Mouse (Mus musculus): Measurements from ENCODE around the gene Ptgs2. TPM values are rescaled to one million over a fixed set of nuclear protein-coding genes. Genes with fewer than 3 reads are reported as not detected.

Ptgs2 gene
- total RNA-seq (2021), result under 1 TPM; 0.61 to 0.99 TPM

GRCm38 (mm10) chr1:150099790-150100333 lies at the start of gene Ptgs2:
TSS of gene Ptgs2 (plus strand) at chr1:150100031.
- intact Hi-C loops (cut with DNase I), result no loop called here
- DNase-seq (ENCODE audit: low spot score), result peak; percentile 40

GRCm38 (mm10) chr1:150050256-150050655 lies 49.6 kb upstream of the Ptgs2 start:
- intact Hi-C loops (cut with DNase I), result no loop called here
- no peak for DNase-seq (ENCODE audit: low spot score)

GRCm38 (mm10) chr1:150065684-150066083 lies 34.1 kb upstream of the Ptgs2 start:
- intact Hi-C loops (cut with DNase I), result no loop called here
- DNase-seq (ENCODE audit: low spot score), result no peak

- no peak for DNase-seq (ENCODE audit: low spot score)
- intact Hi-C loops (cut with DNase I), result no loop called here
Observed at GRCm38 (mm10) chr1:150072880-150073279, 27.0 kb upstream of the Ptgs2 start.

GRCm38 (mm10) chr1:150074609-150075008 lies 25.2 kb upstream of the Ptgs2 start:
- intact Hi-C loops (cut with DNase I), result no loop called here
- no peak for DNase-seq (ENCODE audit: low spot score)

- intact Hi-C loops (cut with DNase I), result no loop called here
- DNase-seq (ENCODE audit: low spot score), result no peak
Observed at GRCm38 (mm10) chr1:150089040-150089692, 10.7 kb upstream of the Ptgs2 start.

- intact Hi-C loops (cut with DNase I), result no loop called here
- no peak for DNase-seq (ENCODE audit: low spot score)
Observed at GRCm38 (mm10) chr1:150090229-150090628, 9.6 kb upstream of the Ptgs2 start.

GRCm38 (mm10) chr1:150097036-150097435 lies 2.8 kb upstream of the Ptgs2 start:
- no peak for DNase-seq (ENCODE audit: low spot score)
- intact Hi-C loops (cut with DNase I), result no loop called here

- intact Hi-C loops (cut with DNase I), result no loop called here
- DNase-seq (ENCODE audit: low spot score), result no peak
Observed at GRCm38 (mm10) chr1:150097721-150098120, 2.1 kb upstream of the Ptgs2 start.

- no peak for DNase-seq (ENCODE audit: low spot score)
- intact Hi-C loops (cut with DNase I), result no loop called here
Observed at GRCm38 (mm10) chr1:150099374-150099773, 457 bp upstream of the Ptgs2 start.

- intact Hi-C loops (cut with DNase I), result no loop called here
- DNase-seq (ENCODE audit: low spot score), result no peak
Observed at GRCm38 (mm10) chr1:150104228-150104720, 4.4 kb downstream of the Ptgs2 start.

GRCm38 (mm10) chr1:150106736-150107135 lies 6.9 kb downstream of the Ptgs2 start:
- DNase-seq (ENCODE audit: low spot score), result no peak
- intact Hi-C loops (cut with DNase I), result no loop called here

GRCm38 (mm10) chr1:150109591-150109990 lies 9.8 kb downstream of the Ptgs2 start:
- no peak for DNase-seq (ENCODE audit: low spot score)
- intact Hi-C loops (cut with DNase I), result no loop called here

- DNase-seq (ENCODE audit: low spot score), result no peak
- intact Hi-C loops (cut with DNase I), result no loop called here
Observed at GRCm38 (mm10) chr1:150115352-150115751, 15.5 kb downstream of the Ptgs2 start.

GRCm38 (mm10) chr1:150118352-150118751 lies 18.5 kb downstream of the Ptgs2 start:
- DNase-seq (ENCODE audit: low spot score), result no peak
- intact Hi-C loops (cut with DNase I), result no loop called here

- intact Hi-C loops (cut with DNase I), result no loop called here
- no peak for DNase-seq (ENCODE audit: low spot score)
Observed at GRCm38 (mm10) chr1:150125568-150125967, 25.7 kb downstream of the Ptgs2 start.

- intact Hi-C loops (cut with DNase I), result no loop called here
Observed at GRCm38 (mm10) chr1:150130070-150130469, 30.2 kb downstream of the Ptgs2 start.

GRCm38 (mm10) chr1:150130586-150131275 lies 30.9 kb downstream of the Ptgs2 start:
- intact Hi-C loops (cut with DNase I), result no loop called here
- no peak for DNase-seq (ENCODE audit: low spot score)

More at GRCm38 (mm10) chr1:150130070-150130469, 30.2 kb downstream of the Ptgs2 start:
- DNase-seq (ENCODE audit: low spot score), result no peak

- no peak for DNase-seq (ENCODE audit: low spot score)
- intact Hi-C loops (cut with DNase I), result no loop called here
Observed at GRCm38 (mm10) chr1:150135350-150135749, 35.5 kb downstream of the Ptgs2 start.

- DNase-seq (ENCODE audit: low spot score), result no peak
- intact Hi-C loops (cut with DNase I), result no loop called here
Observed at GRCm38 (mm10) chr1:150139730-150140129, 39.9 kb downstream of the Ptgs2 start.

GRCm38 (mm10) chr1:150141939-150142338 lies 42.1 kb downstream of the Ptgs2 start:
- DNase-seq (ENCODE audit: low spot score), result no peak
- intact Hi-C loops (cut with DNase I), result no loop called here

Measured in heart, postnatal 25 days (tissue).